Mouse (Mus musculus): ENCODE measurements around the gene Dagla. TPM values are rescaled to one million over a fixed set of nuclear protein-coding genes. Genes with fewer than 3 reads are reported as not detected.

Gene Dagla
- total and polyA plus RNA-seq, 2 experiments from 2014 or later, result 0.60 to 0.92 TPM

GRCm38 (mm10) chr19:10296306-10296705 is 8.4 kb downstream of the Dagla start:
- Histone ChIP-seq H3K4me3 (ENCODE audit: low read depth, low read length) (no peak overlapping the region), H3K4me1 (ENCODE audit: control insufficient read depth, insufficient read depth) (peaks cover 23% of the 10 kb centered on the region), H3K36me3 (replicated peaks; ENCODE audit: control insufficient read depth, insufficient read depth, low read length) (no peaks in the 10 kb centered on the region), H3K9me3 (replicated peaks; ENCODE audit: control insufficient read depth, low read length) (no peaks in the 10 kb centered on the region), H3K4me2 (ENCODE audit: low read depth, low read length) (no peak overlapping the region), H3K9ac (replicated peaks; ENCODE audit: low read depth, low read length) (no peak overlapping the region), H3K27ac (ENCODE audit: low read depth) (peak overlapping the region; percentile 68; the same call in 1 of the 2 replicates), H3K27me3 (ENCODE audit: control insufficient read depth, insufficient read depth, low read length) (no peaks in the 10 kb centered on the region)
- ATAC-seq (ENCODE audit: insufficient read depth, low read depth) (no peak), DNase-seq (ENCODE audit: low spot score) (no peak)
- TF ChIP-seq EP300 (IDR thresholded peaks at IDR 0.05; ENCODE audit: low read depth) (no peak), CTCF (IDR thresholded peaks at IDR 0.05; ENCODE audit: low read depth) (no peak)
- 47% methylated on average over 5 of the region's 5 CpGs for WGBS

- Histone ChIP-seq H3K27ac (ENCODE audit: low read depth) (peak overlapping the region; percentile 68), H3K27me3 (ENCODE audit: control insufficient read depth, insufficient read depth, low read length) (no peaks in the 10 kb centered on the region), H3K4me2 (ENCODE audit: low read depth, low read length) (no peak overlapping the region), H3K9me3 (replicated peaks; ENCODE audit: control insufficient read depth, low read length) (no peaks in the 10 kb centered on the region), H3K4me1 (ENCODE audit: control insufficient read depth, insufficient read depth) (peaks cover 23% of the 10 kb centered on the region), H3K9ac (replicated peaks; ENCODE audit: low read depth, low read length) (no peak overlapping the region), H3K4me3 (ENCODE audit: low read depth, low read length) (no peak overlapping the region), H3K36me3 (replicated peaks; ENCODE audit: control insufficient read depth, insufficient read depth, low read length) (no peaks in the 10 kb centered on the region)
- TF ChIP-seq CTCF (IDR thresholded peaks at IDR 0.05; ENCODE audit: low read depth), result no peak
- no peak for TF ChIP-seq EP300 (IDR thresholded peaks at IDR 0.05; ENCODE audit: low read depth)
- DNase-seq (ENCODE audit: low spot score) (peak; percentile 41), ATAC-seq (ENCODE audit: insufficient read depth, low read depth) (peak; percentile 15; the same call in 1 of the 2 replicates)
- 61% methylated on average over 20 of the region's 20 CpGs for WGBS
Measured at GRCm38 (mm10) chr19:10294631-10295562, 9.8 kb downstream of the Dagla start.

GRCm38 (mm10) chr19:10293987-10294386 is 10.7 kb downstream of the Dagla start:
- ATAC-seq (ENCODE audit: insufficient read depth, low read depth), result no peak
- H3K27ac ChIP-seq (ENCODE audit: low read depth), result no peak overlapping the region
- 75% methylated on average over 5 of the region's 5 CpGs for WGBS

GRCm38 (mm10) chr19:10291896-10292490 is 12.7 kb downstream of the Dagla start:
- no peak for TF ChIP-seq EP300 (IDR thresholded peaks at IDR 0.05; ENCODE audit: low read depth)
- no peak for TF ChIP-seq CTCF (IDR thresholded peaks at IDR 0.05; ENCODE audit: low read depth)
- no peak overlapping the region for H3K27ac ChIP-seq (ENCODE audit: low read depth)
- no peaks in the 10 kb centered on the region for H3K9me3 ChIP-seq (replicated peaks; ENCODE audit: control insufficient read depth, low read length)
- H3K36me3 ChIP-seq (replicated peaks; ENCODE audit: control insufficient read depth, insufficient read depth, low read length), result no peaks in the 10 kb centered on the region
- peaks cover 24% of the 10 kb centered on the region for H3K4me1 ChIP-seq (ENCODE audit: control insufficient read depth, insufficient read depth)
- WGBS, result 76% methylated on average over 9 of the region's 9 CpGs
- no peak overlapping the region for H3K9ac ChIP-seq (replicated peaks; ENCODE audit: low read depth, low read length)
- ATAC-seq (ENCODE audit: insufficient read depth, low read depth) (no peak), DNase-seq (ENCODE audit: low spot score) (no peak)
- H3K4me2 ChIP-seq (ENCODE audit: low read depth, low read length), result no peak overlapping the region
- no peak overlapping the region for H3K4me3 ChIP-seq (ENCODE audit: low read depth, low read length)
- H3K27me3 ChIP-seq (ENCODE audit: control insufficient read depth, insufficient read depth, low read length), result no peaks in the 10 kb centered on the region

More at GRCm38 (mm10) chr19:10293987-10294386, 10.7 kb downstream of the Dagla start:
- H3K27me3 ChIP-seq (ENCODE audit: control insufficient read depth, insufficient read depth, low read length), result no peaks in the 10 kb centered on the region
- H3K9me3 ChIP-seq (replicated peaks; ENCODE audit: control insufficient read depth, low read length), result no peaks in the 10 kb centered on the region
- H3K36me3 ChIP-seq (replicated peaks; ENCODE audit: control insufficient read depth, insufficient read depth, low read length), result no peaks in the 10 kb centered on the region
- peaks cover 27% of the 10 kb centered on the region for H3K4me1 ChIP-seq (ENCODE audit: control insufficient read depth, insufficient read depth)
- DNase-seq (ENCODE audit: low spot score), result no peak
- no peak for TF ChIP-seq CTCF (IDR thresholded peaks at IDR 0.05; ENCODE audit: low read depth)
- TF ChIP-seq EP300 (IDR thresholded peaks at IDR 0.05; ENCODE audit: low read depth), result no peak
- H3K4me2 ChIP-seq (ENCODE audit: low read depth, low read length), result no peak overlapping the region
- no peak overlapping the region for H3K4me3 ChIP-seq (ENCODE audit: low read depth, low read length)
- no peak overlapping the region for H3K9ac ChIP-seq (replicated peaks; ENCODE audit: low read depth, low read length)

- ATAC-seq (ENCODE audit: insufficient read depth, low read depth) (peak; percentile 19; the same call in 1 of the 2 replicates), DNase-seq (ENCODE audit: low spot score) (no peak)
- H3K27ac ChIP-seq (ENCODE audit: low read depth), result peak overlapping the region; percentile 50
- H3K4me1 ChIP-seq (ENCODE audit: control insufficient read depth, insufficient read depth), result peaks cover 10% of the 10 kb centered on the region; the same call in 1 of the 2 replicates
- H3K4me2 ChIP-seq (ENCODE audit: low read depth, low read length), result no peak overlapping the region
- H3K4me3 ChIP-seq (ENCODE audit: low read depth, low read length), result no peak overlapping the region
- no peaks in the 10 kb centered on the region for H3K36me3 ChIP-seq (replicated peaks; ENCODE audit: control insufficient read depth, insufficient read depth, low read length)
- no peaks in the 10 kb centered on the region for H3K27me3 ChIP-seq (ENCODE audit: control insufficient read depth, insufficient read depth, low read length)
- no peaks in the 10 kb centered on the region for H3K9me3 ChIP-seq (replicated peaks; ENCODE audit: control insufficient read depth, low read length)
- WGBS, result 61% methylated on average over 16 of the region's 16 CpGs
- H3K9ac ChIP-seq (replicated peaks; ENCODE audit: low read depth, low read length), result no peak overlapping the region
- TF ChIP-seq EP300 (IDR thresholded peaks at IDR 0.05; ENCODE audit: low read depth), result no peak
- no peak for TF ChIP-seq CTCF (IDR thresholded peaks at IDR 0.05; ENCODE audit: low read depth)
Measured at GRCm38 (mm10) chr19:10290153-10290945, 14.3 kb downstream of the Dagla start.

Data from heart, postnatal 0 days (tissue).